Mouse (Mus musculus) limb, embryonic 11.5 days (tissue): Measurements from ENCODE around the gene Efl1. TPM values are rescaled to one million over a fixed set of nuclear protein-coding genes. Genes with fewer than 3 reads are reported as not detected.
"Not testable (repeated sequence)": the region's sequence is repeated elsewhere in the genome, so short reads cannot be mapped to it uniquely, and the experiment has no call there.

ENCODE experiments used
- ATAC-seq: fragments of 200-750 bp; cut with Nextera tagmentation; 2 replicates; pipeline ENCODE4 v1.8.0; 2017; ENCODE audit warnings: low read depth; ENCODE audit not compliant: insufficient number of reproducible peaks, low FRiP score, low TSS enrichment
- DNase-seq: peaks from one replicate; pipeline ENCODE4 v3.0.0-alpha.2; 2015; ENCODE audit warnings: low spot score
- H3K27ac ChIP-seq: fragments of 300-500 bp; sonication (generic); replicated peaks from 2 replicates; pipeline ENCODE4 v1.5.1; 2014; ENCODE audit warnings: low read depth, mild to moderate bottlenecking, low read length
- H3K27me3 ChIP-seq: fragments of 300-500 bp; sonication (generic); 2 replicates; pipeline ENCODE4 v1.6.1; 2014; ENCODE audit warnings: mild to moderate bottlenecking, low read length, mixed read lengths; ENCODE audit not compliant: control insufficient read depth, insufficient read depth
- H3K36me3 ChIP-seq: fragments of 300-500 bp; sonication (generic); 2 replicates; pipeline ENCODE4 v1.6.1; 2014; ENCODE audit warnings: mild to moderate bottlenecking, low read length, moderate library complexity, mixed read lengths; ENCODE audit not compliant: control insufficient read depth, insufficient read depth
- H3K4me1 ChIP-seq: fragments of 300-500 bp; sonication (generic); 2 replicates; pipeline ENCODE4 v1.6.1; 2014; ENCODE audit warnings: low read length, mixed read lengths; ENCODE audit not compliant: control insufficient read depth, insufficient read depth
- H3K4me2 ChIP-seq: fragments of 300-500 bp; sonication (generic); 2 replicates; pipeline ENCODE4 v1.6.1; 2014; ENCODE audit warnings: low read depth, mild to moderate bottlenecking, moderate library complexity; ENCODE audit not compliant: severe bottlenecking
- H3K4me3 ChIP-seq: fragments of 300-500 bp; sonication (generic); 2 replicates; pipeline ENCODE4 v1.5.1; 2014; ENCODE audit warnings: low read depth, low read length
- H3K9ac ChIP-seq: fragments of 300-500 bp; sonication (generic); 2 replicates; pipeline ENCODE4 v1.6.1; 2014; ENCODE audit warnings: mild to moderate bottlenecking, low read length
- H3K9me3 ChIP-seq: fragments of 300-500 bp; sonication (generic); 2 replicates; pipeline ENCODE4 v1.6.1; 2016; ENCODE audit warnings: low read length; ENCODE audit not compliant: control insufficient read depth
- WGBS: fragments of 180-500 bp; shearing (Covaris S2); extraction: QIAGEN DNeasy Blood & Tissue Kit; methylation state at CpG from one replicate; pipeline ENCODE4 v1.1.7; 2014; 5-methylcytosine and 5-hydroxymethylcytosine counted together
- polyA plus RNA-seq: library from polyadenylated mRNA; unstranded; fragments of >200 nt; fragmentation: Nextera tagmentation; extraction: Ambion mirVana; gene quantifications from 2 replicates; pipeline ENCODE4 v1.2.1, GENCODE M21; 2014

Efl1 gene
- polyA plus RNA-seq, 1 experiment from 2014 or later: 23.2 TPM

- ATAC-seq (no peak), DNase-seq (no peak)
- Histone ChIP-seq H3K9me3 (no peaks in the 10 kb centered on the region), H3K27me3 (no peaks in the 10 kb centered on the region), H3K4me2 (no peak overlapping the region), H3K4me3 (no peak overlapping the region), H3K27ac (no peak overlapping the region), H3K4me1 (no peaks in the 10 kb centered on the region), H3K36me3 (peaks cover 2% of the 10 kb centered on the region; the same call in 1 of the 2 replicates), H3K9ac (no peak overlapping the region)
- WGBS: 89% methylated on average over 8 of the region's 8 CpGs
Observed at GRCm38 (mm10) chr7:82755602-82756155, 107.3 kb downstream of the Efl1 start.

GRCm38 (mm10) chr7:82758521-82758920 is 110.1 kb downstream of the Efl1 start:
- DNase-seq (no peak), ATAC-seq (no peak)
- H3K4me1 ChIP-seq: no peaks in the 10 kb centered on the region
- WGBS: 97% methylated on average over 4 of the region's 4 CpGs
- no peak overlapping the region for H3K4me2 ChIP-seq
- no peaks in the 10 kb centered on the region for H3K9me3 ChIP-seq
- no peak overlapping the region for H3K27ac ChIP-seq
- H3K27me3 ChIP-seq: no peaks in the 10 kb centered on the region
- H3K4me3 ChIP-seq: no peak overlapping the region
- H3K9ac ChIP-seq: no peak overlapping the region
- no peaks in the 10 kb centered on the region; the same call in 1 of the 2 replicates for H3K36me3 ChIP-seq

- no peak overlapping the region for H3K27ac ChIP-seq
- H3K36me3 ChIP-seq: no peaks in the 10 kb centered on the region; the same call in 1 of the 2 replicates
- ATAC-seq (no peak), DNase-seq (no peak)
- H3K9me3 ChIP-seq: no peaks in the 10 kb centered on the region
- no peaks in the 10 kb centered on the region for H3K27me3 ChIP-seq
- no peak overlapping the region for H3K9ac ChIP-seq
- H3K4me1 ChIP-seq: no peaks in the 10 kb centered on the region
- H3K4me3 ChIP-seq: no peak overlapping the region
- H3K4me2 ChIP-seq: no peak overlapping the region
- WGBS: 81% methylated on average over 4 of the region's 4 CpGs
Observed at GRCm38 (mm10) chr7:82759091-82759490, 110.7 kb downstream of the Efl1 start.

- ATAC-seq: no peak
- 94% methylated on average over 1 of the region's 1 CpGs for WGBS
Observed at GRCm38 (mm10) chr7:82764951-82765350, 116.5 kb downstream of the Efl1 start.

GRCm38 (mm10) chr7:82766623-82767022 is 118.2 kb downstream of the Efl1 start:
- H3K4me2 ChIP-seq: no peak overlapping the region
- peaks cover 16% of the 10 kb centered on the region for H3K4me1 ChIP-seq
- H3K4me3 ChIP-seq: no peak overlapping the region
- DNase-seq (no peak), ATAC-seq (no peak)
- no peak overlapping the region for H3K27ac ChIP-seq
- WGBS: 88% methylated on average over 6 of the region's 6 CpGs
- peaks cover 4% of the 10 kb centered on the region; the same call in 1 of the 2 replicates for H3K9me3 ChIP-seq
- H3K27me3 ChIP-seq: no peaks in the 10 kb centered on the region
- H3K36me3 ChIP-seq: no peaks in the 10 kb centered on the region; the same call in 1 of the 2 replicates
- H3K9ac ChIP-seq: no peak overlapping the region

More at GRCm38 (mm10) chr7:82764951-82765350, 116.5 kb downstream of the Efl1 start:
- H3K36me3 ChIP-seq: no peaks in the 10 kb centered on the region; the same call in 1 of the 2 replicates
- H3K9ac ChIP-seq: no peak overlapping the region
- no peaks in the 10 kb centered on the region for H3K9me3 ChIP-seq
- DNase-seq: no peak
- peaks cover 16% of the 10 kb centered on the region for H3K4me1 ChIP-seq
- H3K27me3 ChIP-seq: no peaks in the 10 kb centered on the region
- no peak overlapping the region for H3K4me3 ChIP-seq
- H3K4me2 ChIP-seq: no peak overlapping the region
- no peak overlapping the region for H3K27ac ChIP-seq

GRCm38 (mm10) chr7:82770207-82770606 is 121.8 kb downstream of the Efl1 start:
- Histone ChIP-seq H3K27ac (no peak overlapping the region), H3K4me1 (peaks cover 31% of the 10 kb centered on the region), H3K36me3 (no peaks in the 10 kb centered on the region), H3K27me3 (no peaks in the 10 kb centered on the region), H3K9ac (no peak overlapping the region), H3K9me3 (peaks cover 4% of the 10 kb centered on the region; the same call in 1 of the 2 replicates), H3K4me2 (no peak overlapping the region), H3K4me3 (no peak overlapping the region)
- ATAC-seq: no peak
- WGBS: 59% methylated on average over 6 of the region's 6 CpGs
- DNase-seq: no peak

- 85% methylated on average over 24 of the region's 29 CpGs for WGBS
- H3K9ac ChIP-seq, H3K4me3 ChIP-seq, H3K27me3 ChIP-seq, H3K9me3 ChIP-seq, H3K36me3 ChIP-seq, H3K27ac ChIP-seq, H3K4me2 ChIP-seq: not testable (repeated sequence)
- ATAC-seq (peak; percentile 99), DNase-seq (peak; percentile 61)
- peaks cover 29% of the 10 kb centered on the region for H3K4me1 ChIP-seq
Observed at GRCm38 (mm10) chr7:82770957-82771660, 122.7 kb downstream of the Efl1 start.

GRCm38 (mm10) chr7:82771661-82772021 is 123.2 kb downstream of the Efl1 start:
- ATAC-seq: peak; percentile 46; the same call in 1 of the 2 replicates
- H3K27me3 ChIP-seq, H3K4me3 ChIP-seq, H3K36me3 ChIP-seq, DNase-seq, H3K27ac ChIP-seq, H3K9ac ChIP-seq, H3K9me3 ChIP-seq, H3K4me2 ChIP-seq: not testable (repeated sequence)
- 88% methylated on average over 25 of the region's 25 CpGs for WGBS
- H3K4me1 ChIP-seq: peaks cover 29% of the 10 kb centered on the region
